Mouse (Mus musculus): Measurements from ENCODE around the gene Grid2. TPM values are rescaled to one million over a fixed set of nuclear protein-coding genes. Genes with fewer than 3 reads are reported as not detected.

Gene Grid2
- polyA plus RNA-seq, 1 experiment from 2014 or later = 1.3 TPM

DNA sequence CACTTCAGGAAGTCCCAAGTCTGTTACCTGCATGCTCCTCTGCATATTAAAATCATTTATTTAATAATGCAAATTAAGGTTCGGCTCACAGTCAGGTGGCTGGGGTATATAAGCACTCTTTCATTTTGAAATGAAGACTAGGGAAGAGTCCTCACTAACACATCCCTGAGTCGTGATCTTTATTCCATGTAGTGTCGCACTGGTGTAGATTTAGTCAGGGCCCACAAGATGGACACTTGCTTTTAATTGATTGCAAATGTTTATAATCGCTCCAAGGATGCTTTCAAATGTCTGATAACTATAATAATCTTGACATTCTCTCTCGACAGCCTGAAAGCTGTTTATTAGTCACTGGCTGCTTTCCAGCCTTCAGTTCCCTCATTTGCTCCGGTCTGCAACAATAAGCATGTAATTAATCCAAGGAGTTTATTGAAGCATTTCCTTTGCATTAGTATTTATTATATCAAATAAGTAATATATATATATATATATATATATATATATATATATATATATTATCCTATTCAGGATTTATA lies 661.4 kb downstream of the Grid2 start:
- no peaks in the 10 kb centered on the region for H3K4me1 ChIP-seq
- no peak for ATAC-seq (ENCODE audit: insufficient number of reproducible peaks, low FRiP score, low TSS enrichment, low read depth)
- 63% methylated on average over 6 of the region's 6 CpGs for WGBS

DNA sequence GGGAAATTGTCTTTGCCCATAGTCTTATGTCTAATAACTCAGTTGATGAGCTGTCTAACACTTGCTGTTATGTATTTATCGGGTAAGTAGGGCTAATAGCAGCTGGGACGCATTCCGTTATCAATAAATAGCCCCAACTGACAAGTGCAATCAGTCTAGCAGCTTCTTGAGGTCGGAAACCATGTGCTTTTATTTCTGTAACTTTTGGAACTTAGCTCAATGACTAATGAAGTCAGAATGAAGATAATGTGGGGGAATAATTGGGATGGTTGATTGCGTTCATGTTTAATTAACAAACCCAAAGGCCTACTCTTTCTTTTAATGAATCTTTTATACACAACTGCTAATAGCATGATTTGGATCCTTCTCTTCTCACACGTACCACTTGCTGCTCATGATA lies 666.3 kb downstream of the Grid2 start:
- ATAC-seq (ENCODE audit: insufficient number of reproducible peaks, low FRiP score, low TSS enrichment, low read depth) = no peak
- no peaks in the 10 kb centered on the region for H3K36me3 ChIP-seq
- 87% methylated on average over 6 of the region's 6 CpGs for WGBS

More for the DNA sequence above, 661.4 kb downstream of the Grid2 start:
- no peaks in the 10 kb centered on the region for H3K27me3 ChIP-seq
- H3K27ac ChIP-seq = no peak overlapping the region
- H3K4me2 ChIP-seq = no peak overlapping the region
- no peak overlapping the region for H3K9ac ChIP-seq
- no peaks in the 10 kb centered on the region for H3K9me3 ChIP-seq
- no peaks in the 10 kb centered on the region for H3K36me3 ChIP-seq
- no peak overlapping the region for H3K4me3 ChIP-seq

DNA sequence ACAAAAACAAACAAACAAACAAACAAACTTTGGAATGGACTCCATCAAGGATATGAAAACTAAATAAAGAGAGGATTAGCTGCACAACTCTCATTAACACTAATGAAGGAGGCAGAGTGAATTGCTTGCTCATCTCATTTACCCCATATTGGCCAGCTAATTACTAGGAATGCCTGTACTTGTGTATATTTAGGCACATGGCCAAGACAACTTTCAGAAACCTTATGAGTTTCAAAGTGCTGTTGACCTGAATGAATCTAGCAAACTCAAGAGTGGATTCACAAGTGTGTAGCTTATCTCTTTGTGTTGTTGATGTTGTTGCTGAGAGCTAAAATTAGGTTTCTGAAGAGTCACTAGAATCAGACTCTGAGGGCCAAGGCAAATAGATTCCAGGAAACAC lies 675.5 kb downstream of the Grid2 start:
- no peaks in the 10 kb centered on the region for H3K36me3 ChIP-seq
- no peaks in the 10 kb centered on the region for H3K27me3 ChIP-seq
- H3K4me3 ChIP-seq = no peak overlapping the region
- H3K9me3 ChIP-seq = no peaks in the 10 kb centered on the region
- H3K27ac ChIP-seq = no peak overlapping the region
- no peak overlapping the region for H3K9ac ChIP-seq
- ATAC-seq (ENCODE audit: insufficient number of reproducible peaks, low FRiP score, low TSS enrichment, low read depth) = no peak
- H3K4me2 ChIP-seq = no peak overlapping the region
- no peaks in the 10 kb centered on the region for H3K4me1 ChIP-seq

More for the DNA sequence above, 666.3 kb downstream of the Grid2 start:
- Histone ChIP-seq H3K9ac (no peak overlapping the region), H3K27me3 (no peaks in the 10 kb centered on the region), H3K4me3 (no peak overlapping the region), H3K9me3 (no peaks in the 10 kb centered on the region), H3K4me2 (no peak overlapping the region), H3K4me1 (no peaks in the 10 kb centered on the region), H3K27ac (no peak overlapping the region)

DNA sequence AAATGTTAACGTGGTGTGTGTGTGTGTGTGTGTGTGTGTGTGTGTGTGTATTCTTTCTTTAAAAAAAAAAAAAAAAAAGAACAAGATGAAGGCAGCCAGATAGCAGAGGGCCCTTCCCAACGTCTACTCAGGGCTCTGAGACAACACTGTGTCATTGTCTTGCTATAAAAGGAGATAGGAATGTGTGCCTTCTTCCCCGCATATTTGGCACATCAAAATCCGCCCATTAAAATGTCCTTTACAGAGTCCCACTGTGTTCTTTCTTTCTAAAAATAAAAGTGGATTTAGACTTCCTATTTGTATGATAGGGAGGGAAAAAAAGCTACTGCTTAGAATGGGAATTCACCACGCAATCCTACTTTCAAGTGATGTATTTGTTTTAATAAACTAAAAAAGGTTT lies 691.0 kb downstream of the Grid2 start:
- H3K27me3 ChIP-seq = no peaks in the 10 kb centered on the region
- no peak overlapping the region for H3K27ac ChIP-seq
- no peak for ATAC-seq (ENCODE audit: insufficient number of reproducible peaks, low FRiP score, low TSS enrichment, low read depth)
- H3K4me3 ChIP-seq = no peak overlapping the region
- H3K4me2 ChIP-seq = no peak overlapping the region
- no peaks in the 10 kb centered on the region for H3K36me3 ChIP-seq
- H3K9ac ChIP-seq = no peak overlapping the region
- no peaks in the 10 kb centered on the region for H3K9me3 ChIP-seq
- WGBS = 68% methylated on average over 5 of the region's 5 CpGs
- H3K4me1 ChIP-seq = no peaks in the 10 kb centered on the region

DNA sequence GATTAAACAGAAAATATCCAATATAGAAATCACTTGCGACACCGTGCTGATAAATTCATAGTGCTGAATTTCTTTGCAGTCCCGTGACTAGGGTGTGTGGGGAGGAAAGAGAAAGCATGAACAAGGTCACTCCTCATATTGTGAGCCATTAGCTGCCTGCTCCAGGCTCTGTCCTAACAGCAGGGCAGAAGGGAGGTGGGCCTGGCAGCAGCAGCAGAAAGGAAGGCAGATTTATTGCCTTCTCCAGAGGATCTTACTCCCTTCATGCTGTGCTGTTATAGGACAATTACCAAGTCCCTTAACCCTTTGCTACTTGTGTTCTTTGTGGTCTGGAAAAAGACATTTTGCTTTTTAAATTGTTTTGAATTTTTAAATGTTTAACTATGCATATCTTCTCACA lies 708.1 kb downstream of the Grid2 start:
- Histone ChIP-seq H3K9ac (no peak overlapping the region), H3K9me3 (no peaks in the 10 kb centered on the region), H3K27ac (no peak overlapping the region), H3K4me1 (no peaks in the 10 kb centered on the region), H3K36me3 (no peaks in the 10 kb centered on the region), H3K4me2 (no peak overlapping the region), H3K27me3 (no peaks in the 10 kb centered on the region), H3K4me3 (no peak overlapping the region)
- WGBS = 39% methylated on average over 3 of the region's 3 CpGs
- no peak for ATAC-seq (ENCODE audit: insufficient number of reproducible peaks, low FRiP score, low TSS enrichment, low read depth)

DNA sequence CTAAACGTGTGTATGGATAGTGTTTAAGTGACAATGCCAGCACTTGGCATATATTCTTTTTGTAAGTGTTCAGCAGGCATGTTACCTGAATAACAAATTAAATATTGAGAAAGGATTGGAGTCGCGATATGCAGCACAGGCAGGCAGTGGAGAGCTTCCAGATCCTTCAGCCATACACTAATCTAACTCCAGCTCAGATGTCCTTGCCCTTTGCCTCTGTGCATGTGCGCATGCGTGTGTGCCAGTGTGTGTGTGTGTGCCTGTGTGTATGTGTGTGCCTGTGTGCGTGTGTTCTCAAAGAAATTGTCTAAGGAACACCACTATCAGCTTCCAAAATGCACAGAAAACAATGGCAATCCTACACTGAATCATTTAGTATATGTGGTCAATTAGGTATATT lies 708.6 kb downstream of the Grid2 start:
- WGBS = 52% methylated on average over 6 of the region's 6 CpGs
- Histone ChIP-seq H3K9me3 (no peaks in the 10 kb centered on the region), H3K9ac (no peak overlapping the region), H3K36me3 (no peaks in the 10 kb centered on the region), H3K4me2 (no peak overlapping the region), H3K27ac (no peak overlapping the region), H3K4me1 (no peaks in the 10 kb centered on the region), H3K27me3 (no peaks in the 10 kb centered on the region), H3K4me3 (no peak overlapping the region)
- no peak for ATAC-seq (ENCODE audit: insufficient number of reproducible peaks, low FRiP score, low TSS enrichment, low read depth)

DNA sequence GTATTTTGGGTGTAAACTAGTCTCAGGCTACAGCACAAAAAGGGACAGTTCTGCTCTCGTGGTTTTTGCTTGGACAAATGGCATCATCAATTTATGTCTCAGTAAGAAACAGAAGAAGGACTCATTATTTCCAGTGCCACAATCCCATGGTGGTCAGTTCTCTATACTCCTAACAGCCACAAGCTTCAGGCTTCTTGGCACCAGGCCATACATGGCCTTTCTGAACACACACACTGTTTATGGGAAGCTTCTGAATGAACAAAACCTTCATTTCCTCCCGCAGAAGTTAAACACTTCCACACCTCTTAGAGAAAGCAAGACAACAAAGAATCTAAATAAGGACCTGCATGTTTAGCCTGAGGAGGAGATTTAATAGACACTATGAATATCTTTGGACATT lies 709.1 kb downstream of the Grid2 start:
- H3K27me3 ChIP-seq = no peaks in the 10 kb centered on the region
- 23% methylated on average over 2 of the region's 2 CpGs for WGBS
- ATAC-seq (ENCODE audit: insufficient number of reproducible peaks, low FRiP score, low TSS enrichment, low read depth) = no peak
- no peaks in the 10 kb centered on the region for H3K9me3 ChIP-seq
- H3K36me3 ChIP-seq = no peaks in the 10 kb centered on the region
- no peak overlapping the region for H3K4me3 ChIP-seq
- H3K27ac ChIP-seq = no peak overlapping the region
- H3K4me2 ChIP-seq = no peak overlapping the region
- H3K4me1 ChIP-seq = no peaks in the 10 kb centered on the region
- no peak overlapping the region for H3K9ac ChIP-seq

DNA sequence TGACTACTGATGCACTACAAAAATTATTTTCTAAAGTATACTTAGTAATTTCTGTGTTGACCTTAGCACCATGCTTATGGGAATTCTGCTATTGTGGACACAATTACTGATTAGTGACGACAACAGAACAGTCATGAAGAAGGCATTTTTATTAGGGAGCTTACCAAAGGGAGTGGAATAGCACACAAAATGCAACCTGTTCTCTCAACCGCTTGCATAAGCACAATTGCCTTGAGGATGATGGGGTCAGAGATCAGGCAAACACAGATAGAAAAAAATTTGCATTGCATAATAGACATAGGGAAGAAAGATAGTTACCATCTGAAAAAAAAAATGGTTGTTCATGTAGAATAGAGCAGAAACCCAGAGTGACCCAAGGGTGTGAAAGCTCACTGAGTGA lies 790.4 kb downstream of the Grid2 start:
- H3K9me3 ChIP-seq = no peaks in the 10 kb centered on the region
- 57% methylated on average over 2 of the region's 2 CpGs for WGBS
- H3K9ac ChIP-seq = no peak overlapping the region
- H3K27ac ChIP-seq = no peak overlapping the region
- H3K4me3 ChIP-seq = no peak overlapping the region
- no peaks in the 10 kb centered on the region for H3K4me1 ChIP-seq
- H3K27me3 ChIP-seq = no peaks in the 10 kb centered on the region
- H3K36me3 ChIP-seq = no peaks in the 10 kb centered on the region
- no peak for ATAC-seq (ENCODE audit: insufficient number of reproducible peaks, low FRiP score, low TSS enrichment, low read depth)
- H3K4me2 ChIP-seq = no peak overlapping the region

DNA sequence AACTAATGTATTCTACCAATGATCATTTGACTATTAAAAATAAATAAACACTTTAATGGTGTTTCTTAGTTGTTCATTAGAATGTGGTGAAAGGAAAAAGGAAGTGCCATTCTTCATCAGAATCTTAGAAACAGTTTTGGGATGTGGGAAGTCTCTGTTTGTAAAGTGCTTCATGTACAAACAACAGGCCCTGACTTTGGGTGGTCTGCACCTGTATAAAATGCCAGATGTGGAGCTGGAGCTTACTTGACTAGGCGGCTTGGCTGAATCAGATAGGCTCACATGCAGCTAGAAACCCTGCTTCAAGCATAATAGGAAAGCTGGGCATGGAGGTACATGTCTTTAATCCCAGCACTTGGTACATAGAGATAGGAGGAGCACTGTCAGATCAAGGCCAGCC lies 791.1 kb downstream of the Grid2 start:
- no peak for ATAC-seq (ENCODE audit: insufficient number of reproducible peaks, low FRiP score, low TSS enrichment, low read depth)
- H3K4me2 ChIP-seq = no peak overlapping the region
- no peaks in the 10 kb centered on the region for H3K4me1 ChIP-seq
- no peak overlapping the region for H3K9ac ChIP-seq
- H3K36me3 ChIP-seq = no peaks in the 10 kb centered on the region
- no peak overlapping the region for H3K4me3 ChIP-seq
- 30% methylated on average over 1 of the region's 1 CpGs for WGBS
- H3K27me3 ChIP-seq = no peaks in the 10 kb centered on the region
- no peak overlapping the region for H3K27ac ChIP-seq
- H3K9me3 ChIP-seq = no peaks in the 10 kb centered on the region

DNA sequence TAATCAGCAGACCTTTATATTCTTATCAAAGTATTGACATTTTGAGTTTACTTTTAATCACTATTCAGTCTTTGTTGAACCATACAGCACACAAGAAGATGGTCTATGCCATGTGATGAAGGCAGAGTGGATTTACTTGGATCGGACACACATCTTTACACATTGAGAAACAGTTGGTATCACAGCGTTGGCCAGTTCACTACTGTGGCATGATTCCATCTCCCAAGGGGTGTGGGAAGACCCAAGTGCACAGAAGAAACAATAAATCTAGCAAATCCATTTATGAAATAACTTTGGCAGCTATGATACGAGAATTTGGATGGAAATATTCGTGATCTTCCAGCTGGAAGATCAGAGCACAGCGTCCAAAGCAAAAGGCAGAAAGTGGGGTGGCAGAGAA lies 792.3 kb downstream of the Grid2 start:
- no peaks in the 10 kb centered on the region for H3K27me3 ChIP-seq
- no peaks in the 10 kb centered on the region for H3K36me3 ChIP-seq
- no peak overlapping the region for H3K4me2 ChIP-seq
- no peak overlapping the region for H3K9ac ChIP-seq
- H3K4me3 ChIP-seq = no peak overlapping the region
- ATAC-seq (ENCODE audit: insufficient number of reproducible peaks, low FRiP score, low TSS enrichment, low read depth) = no peak
- no peak overlapping the region for H3K27ac ChIP-seq
- H3K4me1 ChIP-seq = no peaks in the 10 kb centered on the region
- WGBS = 83% methylated on average over 5 of the region's 5 CpGs
- no peaks in the 10 kb centered on the region for H3K9me3 ChIP-seq

DNA sequence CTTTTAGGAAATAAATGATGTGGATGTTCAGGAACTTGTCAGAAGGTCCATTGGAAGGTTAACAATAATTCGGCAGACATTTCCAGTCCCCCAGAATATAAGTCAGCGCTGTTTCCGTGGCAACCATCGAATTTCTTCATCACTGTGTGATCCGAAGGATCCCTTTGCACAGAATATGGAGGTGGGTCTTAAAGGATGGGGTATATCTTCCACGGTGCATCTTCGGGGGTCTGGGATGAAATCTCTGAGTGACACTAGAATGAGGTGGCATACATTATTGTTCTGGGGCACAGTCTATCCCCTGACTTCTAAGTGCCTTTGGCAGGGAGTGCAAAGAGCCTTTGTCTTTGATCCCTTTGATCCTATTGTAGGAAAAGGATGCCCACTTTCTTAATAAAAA lies 808.2 kb downstream of the Grid2 start:
- Histone ChIP-seq H3K27ac (no peak overlapping the region), H3K9me3 (no peaks in the 10 kb centered on the region), H3K9ac (no peak overlapping the region), H3K4me2 (no peak overlapping the region), H3K36me3 (no peaks in the 10 kb centered on the region), H3K4me3 (no peak overlapping the region), H3K27me3 (no peaks in the 10 kb centered on the region), H3K4me1 (no peaks in the 10 kb centered on the region)
- WGBS = 86% methylated on average over 7 of the region's 7 CpGs
- no peak for ATAC-seq (ENCODE audit: insufficient number of reproducible peaks, low FRiP score, low TSS enrichment, low read depth)

DNA sequence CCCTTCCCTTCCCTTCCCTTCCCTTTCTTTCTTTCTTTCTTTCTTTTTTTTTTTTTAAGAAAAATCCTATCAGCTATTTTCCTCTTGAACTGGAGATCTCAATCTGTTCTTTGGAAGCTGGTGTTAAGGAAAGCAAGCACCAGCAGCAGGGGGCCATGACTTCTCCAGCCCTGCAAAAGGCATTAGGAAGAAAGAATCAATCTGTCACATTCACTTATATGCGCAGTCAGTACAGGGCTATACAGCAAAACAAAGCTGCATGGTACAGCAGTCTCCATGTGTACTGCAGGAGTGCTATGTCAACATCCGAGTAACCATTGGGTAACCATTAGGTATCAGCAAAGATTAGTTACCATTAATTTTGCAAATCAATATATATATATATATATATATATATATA lies 809.0 kb downstream of the Grid2 start:
- Histone ChIP-seq H3K4me3 (no peak overlapping the region), H3K4me2 (no peak overlapping the region), H3K27ac (no peak overlapping the region), H3K9me3 (no peaks in the 10 kb centered on the region), H3K36me3 (no peaks in the 10 kb centered on the region), H3K9ac (no peak overlapping the region), H3K27me3 (no peaks in the 10 kb centered on the region), H3K4me1 (no peaks in the 10 kb centered on the region)
- 81% methylated on average over 2 of the region's 2 CpGs for WGBS
- no peak for ATAC-seq (ENCODE audit: insufficient number of reproducible peaks, low FRiP score, low TSS enrichment, low read depth)

DNA sequence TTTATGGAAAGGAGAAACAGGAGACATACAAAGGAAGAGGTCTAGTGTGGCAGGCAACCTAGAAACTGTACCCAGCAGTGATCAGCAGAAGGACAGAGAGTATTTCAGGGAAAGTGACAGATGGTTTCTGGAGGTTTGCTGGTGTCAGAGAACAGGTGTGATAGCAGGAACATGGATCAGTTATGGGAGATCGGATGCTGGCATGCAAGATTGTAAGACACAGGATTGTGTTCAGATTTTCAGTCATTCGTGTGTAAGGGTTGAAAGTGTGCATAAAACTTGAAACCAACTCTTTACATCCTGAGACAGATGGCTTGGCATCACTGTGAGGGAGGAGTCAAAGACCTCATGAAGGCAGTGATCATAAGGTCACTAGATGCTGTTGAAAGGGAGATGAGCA lies 817.7 kb downstream of the Grid2 start:
- Histone ChIP-seq H3K9me3 (no peaks in the 10 kb centered on the region), H3K4me3 (no peak overlapping the region), H3K27me3 (no peaks in the 10 kb centered on the region), H3K9ac (no peak overlapping the region), H3K4me1 (no peaks in the 10 kb centered on the region), H3K36me3 (no peaks in the 10 kb centered on the region), H3K4me2 (no peak overlapping the region), H3K27ac (no peak overlapping the region)
- no peak for ATAC-seq (ENCODE audit: insufficient number of reproducible peaks, low FRiP score, low TSS enrichment, low read depth)
- 61% methylated on average over 2 of the region's 2 CpGs for WGBS

Data from limb, embryonic 15.5 days (tissue).